Mouse (Mus musculus) spleen, adult 2 months (tissue): ENCODE data around the gene Setd1a.

Experiments used
- CTCF ChIP-seq: fragments of 200-500 bp; IDR thresholded peaks from 2 replicates; pipeline ENCODE4 v1.5.1; 2011; ENCODE audit warnings: mild to moderate bottlenecking, inconsistent platforms; ENCODE audit not compliant: insufficient read depth, insufficient read length, insufficient replicate concordance; ENCODE audit errors: extremely low read depth
- POLR2A ChIP-seq: fragments of 200-500 bp; IDR thresholded peaks from 2 replicates; pipeline ENCODE4 v1.6.1; 2011; ENCODE audit warnings: low read depth, low read length, inconsistent platforms

DNA sequence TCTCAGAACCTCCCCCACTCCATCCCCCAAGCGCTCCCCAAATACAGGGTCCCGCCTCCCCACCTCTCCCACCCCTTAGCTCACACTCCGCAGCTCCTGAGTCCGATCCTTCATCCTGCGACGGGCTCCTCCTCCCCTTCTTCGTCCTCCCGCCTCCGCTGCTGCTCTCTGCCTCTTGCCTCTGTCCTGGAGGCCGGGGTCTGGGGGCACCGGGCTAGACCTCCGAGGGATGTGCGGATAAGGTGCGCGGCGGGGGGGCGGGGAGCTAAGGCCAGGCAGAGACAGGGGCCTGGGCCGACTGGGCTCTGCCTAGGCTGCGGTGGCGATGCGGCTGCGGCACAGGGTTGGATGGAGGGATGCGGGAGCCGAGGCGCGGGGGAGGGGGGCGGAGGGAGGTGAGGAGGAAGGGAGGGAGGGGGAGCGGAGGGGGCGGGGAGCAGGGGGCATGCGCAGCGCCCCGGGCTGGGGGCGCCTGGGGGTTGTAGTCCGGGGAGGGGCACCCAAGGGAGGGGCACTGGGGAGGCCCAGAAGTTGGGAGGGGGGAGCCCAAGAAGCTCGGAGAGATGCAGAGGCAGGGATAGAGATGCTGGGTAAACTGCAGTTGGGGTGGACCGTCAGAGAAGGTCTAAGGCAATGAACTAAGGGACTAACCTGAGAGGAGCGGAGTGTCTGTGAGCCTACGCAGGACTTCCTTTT, 47.9 kb downstream of the Setd1a start, which contains the start of the genes Stx4a and Stx1b:
- TF ChIP-seq POLR2A (no peak), CTCF (no peak)
